Mouse (Mus musculus): ENCODE measurements around the gene Mrvi1. TPM values are rescaled to one million over a fixed set of nuclear protein-coding genes. Genes with fewer than 3 reads are reported as not detected.

Gene Mrvi1
- polyA plus RNA-seq, 1 experiment = 6.4 TPM

DNA sequence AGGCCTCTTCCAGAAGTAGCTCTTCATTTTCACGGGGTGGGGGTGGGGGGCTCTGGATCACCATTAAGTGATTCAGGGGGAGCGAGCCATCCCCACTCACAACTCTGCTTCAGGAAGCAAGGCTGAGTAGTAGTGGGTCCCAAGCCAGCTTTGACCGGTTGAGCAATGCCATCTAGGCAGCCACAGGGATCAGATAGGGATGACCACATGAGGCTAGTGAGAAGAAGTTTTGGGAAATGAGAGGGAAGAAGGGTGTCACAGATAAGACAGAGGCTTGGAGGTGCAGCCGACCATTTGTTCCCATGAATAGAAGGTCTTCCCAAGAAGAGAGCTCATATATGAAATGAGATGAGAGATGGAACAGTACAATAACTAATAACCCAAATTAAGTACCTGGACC, 55.7 kb downstream of the Mrvi1 start:
- Histone ChIP-seq H3K27ac (ENCODE audit: insufficient read depth, low read length) (no peak overlapping the region), H3K4me1 (ENCODE audit: control insufficient read depth, insufficient read depth, low read length) (no peaks in the 10 kb centered on the region), H3K4me3 (ENCODE audit: insufficient read depth, low read length) (no peak overlapping the region)
- TF ChIP-seq POLR2A (IDR thresholded peaks at IDR 0.05; ENCODE audit: low read depth, low read length) (no peak), CTCF (IDR thresholded peaks at IDR 0.05; ENCODE audit: borderline replicate concordance, insufficient read depth, low read length) (no peak)

DNA sequence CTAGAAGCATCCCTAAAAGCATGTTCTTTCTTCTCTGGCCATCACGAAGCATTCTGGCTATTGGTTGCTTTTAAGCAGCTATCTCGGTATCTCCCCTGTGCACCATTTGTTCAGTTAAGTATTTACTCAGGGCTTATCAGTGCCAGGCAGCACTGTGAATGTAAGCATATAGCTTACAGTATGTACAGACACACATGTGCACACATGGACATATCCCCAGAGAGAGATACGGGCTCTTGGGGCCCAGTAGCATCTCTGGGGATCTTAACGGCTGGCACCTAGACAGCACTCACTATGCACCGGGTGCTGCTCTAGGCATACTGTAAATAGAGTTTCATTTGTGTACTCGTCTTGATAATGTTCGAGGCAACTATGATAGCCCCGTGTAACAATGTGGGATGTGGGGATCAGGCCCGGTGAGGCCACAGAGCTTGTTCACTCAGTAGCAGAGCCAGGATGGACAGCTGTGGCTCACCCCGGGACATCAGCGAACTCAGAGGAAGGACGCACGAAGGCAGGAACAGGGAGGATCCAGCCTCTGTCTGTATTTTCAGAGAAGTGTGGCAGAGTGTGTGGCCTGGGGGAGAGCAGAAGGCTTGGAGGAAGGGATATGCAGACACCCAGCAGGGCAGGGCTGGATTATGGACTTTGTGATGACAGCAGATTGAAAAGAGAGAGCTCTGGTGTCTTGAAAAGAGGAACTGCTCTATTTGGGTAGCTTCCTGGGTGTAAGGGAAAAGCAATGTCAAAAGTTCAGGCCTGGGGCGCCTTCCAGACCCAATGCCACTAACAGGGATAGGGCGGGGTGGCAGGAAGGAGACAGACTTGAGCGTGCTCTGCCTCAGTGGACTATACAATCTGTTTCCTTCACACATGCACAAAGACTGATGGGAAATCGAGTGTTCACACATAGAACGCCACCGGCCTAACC, 61.7 kb downstream of the Mrvi1 start:
- no peak overlapping the region for H3K27ac ChIP-seq (ENCODE audit: insufficient read depth, low read length)
- H3K4me3 ChIP-seq (ENCODE audit: insufficient read depth, low read length) = no peak overlapping the region
- H3K4me1 ChIP-seq (ENCODE audit: control insufficient read depth, insufficient read depth, low read length) = no peaks in the 10 kb centered on the region
- TF ChIP-seq CTCF (IDR thresholded peaks at IDR 0.05; ENCODE audit: borderline replicate concordance, insufficient read depth, low read length) (no peak), POLR2A (IDR thresholded peaks at IDR 0.05; ENCODE audit: low read depth, low read length) (no peak)

DNA sequence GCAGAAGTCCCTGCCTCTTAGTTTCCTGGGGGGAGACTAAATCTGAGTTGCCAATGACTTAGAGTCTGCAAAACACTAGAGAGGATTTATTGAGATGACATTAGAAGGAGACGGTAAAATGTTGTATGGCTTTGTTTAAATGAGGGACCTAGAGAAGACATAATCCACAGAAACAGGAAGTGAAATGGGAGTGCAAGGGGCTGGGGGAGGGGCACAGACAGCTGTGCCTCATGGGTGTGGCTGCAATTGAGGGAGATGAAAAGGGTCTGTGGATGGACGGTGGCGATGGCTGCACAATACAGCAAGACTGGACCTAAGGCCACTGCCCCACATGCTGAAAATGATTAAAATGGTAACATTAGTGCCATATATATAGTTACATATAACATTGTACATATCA, 62.5 kb downstream of the Mrvi1 start:
- Histone ChIP-seq H3K4me3 (ENCODE audit: insufficient read depth, low read length) (no peak overlapping the region), H3K4me1 (ENCODE audit: control insufficient read depth, insufficient read depth, low read length) (no peaks in the 10 kb centered on the region), H3K27ac (ENCODE audit: insufficient read depth, low read length) (no peak overlapping the region)
- TF ChIP-seq CTCF (IDR thresholded peaks at IDR 0.05; ENCODE audit: borderline replicate concordance, insufficient read depth, low read length) (no peak), POLR2A (IDR thresholded peaks at IDR 0.05; ENCODE audit: low read depth, low read length) (no peak)

DNA sequence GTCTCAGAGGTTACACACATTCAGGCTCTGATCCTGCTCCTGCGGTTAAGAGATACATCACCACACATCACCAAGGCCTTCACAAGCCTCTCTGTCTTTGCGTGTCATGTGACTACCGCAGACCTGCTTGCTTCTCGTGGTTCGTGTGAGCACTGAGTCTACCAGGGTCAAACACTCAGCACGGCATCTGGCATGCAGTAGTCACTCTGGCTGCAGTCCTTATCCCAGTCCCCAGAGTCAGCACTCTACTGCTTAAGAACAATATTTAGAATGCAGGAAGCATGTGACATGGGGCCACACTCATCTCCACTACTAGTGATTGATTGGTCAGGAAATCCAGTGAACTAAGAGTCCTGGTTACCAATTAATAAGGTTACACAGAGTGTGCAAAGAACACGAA, 66.3 kb downstream of the Mrvi1 start:
- no peak overlapping the region for H3K4me3 ChIP-seq (ENCODE audit: insufficient read depth, low read length)
- H3K27ac ChIP-seq (ENCODE audit: insufficient read depth, low read length) = no peak overlapping the region
- no peaks in the 10 kb centered on the region for H3K4me1 ChIP-seq (ENCODE audit: control insufficient read depth, insufficient read depth, low read length)
- no peak for TF ChIP-seq CTCF (IDR thresholded peaks at IDR 0.05; ENCODE audit: borderline replicate concordance, insufficient read depth, low read length)
- TF ChIP-seq POLR2A (IDR thresholded peaks at IDR 0.05; ENCODE audit: low read depth, low read length) = no peak

DNA sequence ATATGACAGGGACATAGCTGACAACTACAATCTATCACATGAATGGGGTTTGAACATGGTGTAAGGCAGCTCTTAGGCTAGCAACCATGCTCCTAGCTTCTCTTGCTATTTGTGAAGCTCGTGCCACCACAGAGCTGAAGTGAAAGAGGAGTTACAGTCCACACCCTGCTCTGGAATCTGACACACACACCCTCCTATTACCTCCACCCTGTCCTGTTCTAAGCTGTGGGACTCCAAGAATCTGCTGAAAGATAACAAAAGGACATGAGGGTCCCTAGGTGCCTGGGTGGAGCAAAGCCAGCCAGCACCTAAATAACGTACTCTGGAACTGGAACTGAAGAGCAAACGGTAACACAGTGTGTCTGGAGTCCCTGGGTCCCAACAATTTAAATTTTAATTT, 67.7 kb downstream of the Mrvi1 start:
- H3K27ac ChIP-seq (ENCODE audit: insufficient read depth, low read length) = no peak overlapping the region
- no peak overlapping the region for H3K4me3 ChIP-seq (ENCODE audit: insufficient read depth, low read length)
- no peak for TF ChIP-seq POLR2A (IDR thresholded peaks at IDR 0.05; ENCODE audit: low read depth, low read length)
- TF ChIP-seq CTCF (IDR thresholded peaks at IDR 0.05; ENCODE audit: borderline replicate concordance, insufficient read depth, low read length) = no peak
- no peaks in the 10 kb centered on the region for H3K4me1 ChIP-seq (ENCODE audit: control insufficient read depth, insufficient read depth, low read length)

DNA sequence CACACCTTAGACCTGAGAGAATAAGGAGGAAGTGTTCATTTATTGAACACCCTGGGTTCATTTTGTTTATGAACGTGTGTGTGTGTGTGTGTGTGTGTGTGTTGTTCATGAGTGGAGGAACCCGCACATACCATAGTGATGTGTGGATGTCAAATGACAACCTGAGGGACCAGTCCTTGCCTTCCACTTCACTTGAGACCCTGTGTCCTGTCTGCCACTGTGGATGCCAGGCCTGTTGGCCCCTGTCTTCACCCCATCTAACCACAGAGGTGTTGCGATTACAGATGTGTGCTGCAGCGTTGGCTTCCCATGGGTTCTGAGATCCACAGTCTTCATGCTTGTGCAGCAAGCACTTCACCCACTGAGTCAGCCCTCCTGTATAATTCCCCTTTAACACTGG, 68.5 kb downstream of the Mrvi1 start:
- no peak overlapping the region for H3K4me3 ChIP-seq (ENCODE audit: insufficient read depth, low read length)
- H3K27ac ChIP-seq (ENCODE audit: insufficient read depth, low read length) = no peak overlapping the region
- TF ChIP-seq CTCF (IDR thresholded peaks at IDR 0.05; ENCODE audit: borderline replicate concordance, insufficient read depth, low read length) (no peak), POLR2A (IDR thresholded peaks at IDR 0.05; ENCODE audit: low read depth, low read length) (no peak)
- H3K4me1 ChIP-seq (ENCODE audit: control insufficient read depth, insufficient read depth, low read length) = no peaks in the 10 kb centered on the region

DNA sequence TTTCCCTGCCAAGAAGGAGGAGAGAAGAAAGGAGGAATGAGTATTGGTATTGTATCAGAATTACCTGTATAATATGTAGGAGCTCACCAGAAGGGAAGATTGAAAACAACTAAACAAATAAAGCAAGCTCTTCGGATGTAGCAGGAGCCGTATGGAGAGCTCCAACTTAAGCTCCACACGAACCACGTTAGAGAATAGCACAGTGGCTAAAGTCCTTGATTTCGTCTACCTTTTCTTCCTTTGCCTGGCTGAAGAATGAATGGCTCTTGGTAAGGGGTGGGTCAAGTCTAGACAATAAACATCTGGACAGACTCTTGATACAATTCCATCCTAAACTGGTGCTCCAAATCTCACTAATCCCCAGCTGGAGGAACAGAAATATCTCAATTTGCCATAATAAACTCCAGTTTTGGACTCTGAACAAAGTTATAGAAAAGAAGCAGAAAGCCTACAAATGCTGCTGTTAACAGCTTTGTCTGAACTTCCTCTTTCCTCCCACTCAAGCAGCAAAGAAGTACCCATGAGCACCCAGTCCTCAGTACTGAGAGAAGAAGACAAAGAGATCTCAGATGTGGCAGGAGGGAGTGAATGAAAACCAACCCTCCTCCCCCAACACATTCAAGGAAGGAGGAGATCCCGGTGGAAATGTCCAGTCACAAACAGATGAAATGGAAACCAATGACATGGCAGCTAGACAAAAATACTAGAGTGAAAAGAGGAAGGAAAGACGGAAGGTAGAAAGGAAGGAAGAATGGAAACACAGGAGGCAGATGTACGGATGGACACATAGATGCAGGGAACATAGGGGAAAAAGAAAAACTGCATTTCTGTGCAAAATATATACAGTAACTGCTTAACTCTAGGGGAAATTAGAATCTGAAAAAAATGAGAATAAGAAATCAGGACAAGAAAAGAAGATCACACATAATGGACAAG, 73.8 kb downstream of the Mrvi1 start:
- no peak for TF ChIP-seq CTCF (IDR thresholded peaks at IDR 0.05; ENCODE audit: borderline replicate concordance, insufficient read depth, low read length)
- TF ChIP-seq POLR2A (IDR thresholded peaks at IDR 0.05; ENCODE audit: low read depth, low read length) = no peak
- H3K4me3 ChIP-seq (ENCODE audit: insufficient read depth, low read length) = no peak overlapping the region
- no peaks in the 10 kb centered on the region for H3K4me1 ChIP-seq (ENCODE audit: control insufficient read depth, insufficient read depth, low read length)
- H3K27ac ChIP-seq (ENCODE audit: insufficient read depth, low read length) = no peak overlapping the region

DNA sequence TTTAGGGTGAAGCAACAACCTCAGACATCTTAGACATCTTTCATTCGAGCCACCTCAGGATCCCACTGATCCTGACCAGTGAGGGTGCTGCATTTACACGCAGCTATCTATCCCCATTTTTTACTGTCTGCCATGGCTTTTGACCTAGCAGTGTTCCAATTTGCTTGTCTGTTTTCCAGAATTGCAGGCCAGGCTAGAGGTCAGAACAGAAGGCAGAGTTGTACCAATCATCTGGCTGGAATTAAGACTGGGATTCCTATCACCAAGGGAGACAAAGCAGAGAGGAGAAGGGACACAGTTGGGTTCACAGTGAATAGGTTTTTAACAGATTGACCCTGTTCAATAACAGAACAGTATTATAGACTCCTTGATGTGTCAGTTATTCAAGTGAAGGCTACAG, 75.7 kb downstream of the Mrvi1 start:
- TF ChIP-seq POLR2A (IDR thresholded peaks at IDR 0.05; ENCODE audit: low read depth, low read length) = no peak
- no peak for TF ChIP-seq CTCF (IDR thresholded peaks at IDR 0.05; ENCODE audit: borderline replicate concordance, insufficient read depth, low read length)
- Histone ChIP-seq H3K4me1 (ENCODE audit: control insufficient read depth, insufficient read depth, low read length) (no peaks in the 10 kb centered on the region), H3K4me3 (ENCODE audit: insufficient read depth, low read length) (no peak overlapping the region), H3K27ac (ENCODE audit: insufficient read depth, low read length) (no peak overlapping the region)

DNA sequence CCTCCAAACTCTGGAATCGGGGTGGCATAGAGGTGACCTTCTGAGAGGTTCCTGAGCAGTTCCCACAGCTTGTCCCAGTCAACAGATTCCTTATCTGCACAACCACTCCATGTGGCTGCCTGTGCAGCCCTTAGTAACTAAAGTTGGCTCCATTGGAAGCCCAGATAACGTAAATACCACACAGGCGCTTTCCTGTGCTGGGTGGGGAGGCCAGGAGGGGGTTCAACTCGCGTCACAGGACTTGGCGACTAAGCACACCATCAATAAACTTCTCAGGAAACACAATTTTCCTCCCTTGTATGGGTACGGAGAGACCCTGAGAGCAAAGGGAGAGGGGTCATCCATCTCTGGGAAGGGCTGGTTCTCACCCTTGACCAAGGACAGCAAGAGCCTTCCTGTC, 79.0 kb downstream of the Mrvi1 start:
- TF ChIP-seq CTCF (IDR thresholded peaks at IDR 0.05; ENCODE audit: borderline replicate concordance, insufficient read depth, low read length) (no peak), POLR2A (IDR thresholded peaks at IDR 0.05; ENCODE audit: low read depth, low read length) (no peak)
- H3K27ac ChIP-seq (ENCODE audit: insufficient read depth, low read length) = no peak overlapping the region
- no peaks in the 10 kb centered on the region for H3K4me1 ChIP-seq (ENCODE audit: control insufficient read depth, insufficient read depth, low read length)
- H3K4me3 ChIP-seq (ENCODE audit: insufficient read depth, low read length) = no peak overlapping the region

All from embryonic fibroblast, embryonic 13.5 days (primary cell).